Mouse (Mus musculus): ENCODE measurements around the gene Akp3. TPM values are rescaled to one million over a fixed set of nuclear protein-coding genes. Genes with fewer than 3 reads are reported as not detected.

Gene Akp3
- polyA plus RNA-seq, 1 experiment: 0.08 TPM

- no peaks in the 10 kb centered on the region for H3K27me3 ChIP-seq (ENCODE audit: control insufficient read depth, insufficient read depth, insufficient read length)
- no peaks in the 10 kb centered on the region for H3K79me2 ChIP-seq (ENCODE audit: control insufficient read depth, insufficient read depth)
- H3K4me2 ChIP-seq (ENCODE audit: low read depth): no peak overlapping the region
- TF ChIP-seq MAX (IDR thresholded peaks at IDR 0.05; ENCODE audit: low read depth): no peak
- TF ChIP-seq E2F4 (IDR thresholded peaks at IDR 0.05; ENCODE audit: insufficient read depth): no peak
- no peak for TF ChIP-seq CEBPB (IDR thresholded peaks at IDR 0.05; ENCODE audit: insufficient read depth, poor library complexity, severe bottlenecking)
- TF ChIP-seq MYOD1 (IDR thresholded peaks at IDR 0.05; ENCODE audit: control insufficient read depth in 1 of 3, insufficient read length in 2 of 3, low read depth in 2 of 3): no peak
- no peak for TF ChIP-seq SRF (IDR thresholded peaks at IDR 0.05; ENCODE audit: control insufficient read depth, insufficient read length, low read depth)
- TF ChIP-seq REST (IDR thresholded peaks at IDR 0.05; ENCODE audit: insufficient read depth, insufficient read length): no peak
- TF ChIP-seq USF1 (IDR thresholded peaks at IDR 0.05; ENCODE audit: low read depth): no peak
- H3K36me3 ChIP-seq (ENCODE audit: control insufficient read depth, insufficient read depth): no peaks in the 10 kb centered on the region
- H3K4me3 ChIP-seq: no peak overlapping the region
- no peak overlapping the region for H3ac ChIP-seq (ENCODE audit: control insufficient read depth, insufficient read length)
Measured at GRCm38 (mm10) chr1:87108564-87108963, 16.2 kb upstream of the Akp3 start.

- Histone ChIP-seq H3K27me3 (ENCODE audit: control insufficient read depth, insufficient read depth, insufficient read length) (no peaks in the 10 kb centered on the region), H3ac (ENCODE audit: control insufficient read depth, insufficient read length) (no peak overlapping the region), H3K4me3 (no peak overlapping the region), H3K36me3 (ENCODE audit: control insufficient read depth, insufficient read depth) (no peaks in the 10 kb centered on the region), H3K79me2 (ENCODE audit: control insufficient read depth, insufficient read depth) (no peaks in the 10 kb centered on the region), H3K4me2 (ENCODE audit: low read depth) (no peak overlapping the region)
- no peak for TF ChIP-seq E2F4 (IDR thresholded peaks at IDR 0.05; ENCODE audit: insufficient read depth)
- no peak for TF ChIP-seq CEBPB (IDR thresholded peaks at IDR 0.05; ENCODE audit: insufficient read depth, poor library complexity, severe bottlenecking)
- TF ChIP-seq TCF3 (IDR thresholded peaks at IDR 0.05; ENCODE audit: insufficient read length, low read depth): no peak
- TF ChIP-seq TCF12 (IDR thresholded peaks at IDR 0.05; ENCODE audit: insufficient read depth, poor library complexity, severe bottlenecking): no peak
- TF ChIP-seq MYOG (IDR thresholded peaks at IDR 0.05; ENCODE audit: control insufficient read depth in 1 of 3, insufficient read depth in 1 of 3, insufficient read length in 2 of 3, low read depth in 2 of 3): no peak
- TF ChIP-seq SRF (IDR thresholded peaks at IDR 0.05; ENCODE audit: control insufficient read depth, insufficient read length, low read depth): no peak
- TF ChIP-seq REST (IDR thresholded peaks at IDR 0.05; ENCODE audit: insufficient read depth, insufficient read length): no peak
- TF ChIP-seq POLR2AphosphoS2 (IDR thresholded peaks at IDR 0.05; ENCODE audit: insufficient read length, low read depth): no peak
- no peak for TF ChIP-seq MAX (IDR thresholded peaks at IDR 0.05; ENCODE audit: low read depth)
- no peak for TF ChIP-seq POLR2A (IDR thresholded peaks at IDR 0.05; ENCODE audit: insufficient read length, low read depth)
- no peak for TF ChIP-seq USF1 (IDR thresholded peaks at IDR 0.05; ENCODE audit: low read depth)
- TF ChIP-seq MYOD1 (IDR thresholded peaks at IDR 0.05; ENCODE audit: control insufficient read depth in 1 of 3, insufficient read length in 2 of 3, low read depth in 2 of 3): no peak
Measured at GRCm38 (mm10) chr1:87111719-87112354, 12.9 kb upstream of the Akp3 start.

GRCm38 (mm10) chr1:87114784-87115183 lies 10.0 kb upstream of the Akp3 start:
- no peaks in the 10 kb centered on the region for H3K27me3 ChIP-seq (ENCODE audit: control insufficient read depth, insufficient read depth, insufficient read length)
- H3K4me3 ChIP-seq: no peak overlapping the region
- peak overlapping the region; percentile 0 for H3K4me2 ChIP-seq (ENCODE audit: low read depth)
- H3ac ChIP-seq (ENCODE audit: control insufficient read depth, insufficient read length): no peak overlapping the region
- H3K79me2 ChIP-seq (ENCODE audit: control insufficient read depth, insufficient read depth): no peaks in the 10 kb centered on the region
- H3K36me3 ChIP-seq (ENCODE audit: control insufficient read depth, insufficient read depth): no peaks in the 10 kb centered on the region
- TF ChIP-seq MYOG (IDR thresholded peaks at IDR 0.05; ENCODE audit: control insufficient read depth in 1 of 3, insufficient read depth in 1 of 3, insufficient read length in 2 of 3, low read depth in 2 of 3) (no peak), MAX (IDR thresholded peaks at IDR 0.05; ENCODE audit: low read depth) (no peak), REST (IDR thresholded peaks at IDR 0.05; ENCODE audit: insufficient read depth, insufficient read length) (no peak), POLR2A (IDR thresholded peaks at IDR 0.05; ENCODE audit: insufficient read length, low read depth) (no peak), POLR2AphosphoS2 (IDR thresholded peaks at IDR 0.05; ENCODE audit: insufficient read length, low read depth) (no peak), SRF (IDR thresholded peaks at IDR 0.05; ENCODE audit: control insufficient read depth, insufficient read length, low read depth) (no peak), MYOD1 (IDR thresholded peaks at IDR 0.05; ENCODE audit: control insufficient read depth in 1 of 3, insufficient read length in 2 of 3, low read depth in 2 of 3) (no peak), E2F4 (IDR thresholded peaks at IDR 0.05; ENCODE audit: insufficient read depth) (no peak), TCF12 (IDR thresholded peaks at IDR 0.05; ENCODE audit: insufficient read depth, poor library complexity, severe bottlenecking) (no peak), CEBPB (IDR thresholded peaks at IDR 0.05; ENCODE audit: insufficient read depth, poor library complexity, severe bottlenecking) (no peak), USF1 (IDR thresholded peaks at IDR 0.05; ENCODE audit: low read depth) (no peak), TCF3 (IDR thresholded peaks at IDR 0.05; ENCODE audit: insufficient read length, low read depth) (no peak)

DNA sequence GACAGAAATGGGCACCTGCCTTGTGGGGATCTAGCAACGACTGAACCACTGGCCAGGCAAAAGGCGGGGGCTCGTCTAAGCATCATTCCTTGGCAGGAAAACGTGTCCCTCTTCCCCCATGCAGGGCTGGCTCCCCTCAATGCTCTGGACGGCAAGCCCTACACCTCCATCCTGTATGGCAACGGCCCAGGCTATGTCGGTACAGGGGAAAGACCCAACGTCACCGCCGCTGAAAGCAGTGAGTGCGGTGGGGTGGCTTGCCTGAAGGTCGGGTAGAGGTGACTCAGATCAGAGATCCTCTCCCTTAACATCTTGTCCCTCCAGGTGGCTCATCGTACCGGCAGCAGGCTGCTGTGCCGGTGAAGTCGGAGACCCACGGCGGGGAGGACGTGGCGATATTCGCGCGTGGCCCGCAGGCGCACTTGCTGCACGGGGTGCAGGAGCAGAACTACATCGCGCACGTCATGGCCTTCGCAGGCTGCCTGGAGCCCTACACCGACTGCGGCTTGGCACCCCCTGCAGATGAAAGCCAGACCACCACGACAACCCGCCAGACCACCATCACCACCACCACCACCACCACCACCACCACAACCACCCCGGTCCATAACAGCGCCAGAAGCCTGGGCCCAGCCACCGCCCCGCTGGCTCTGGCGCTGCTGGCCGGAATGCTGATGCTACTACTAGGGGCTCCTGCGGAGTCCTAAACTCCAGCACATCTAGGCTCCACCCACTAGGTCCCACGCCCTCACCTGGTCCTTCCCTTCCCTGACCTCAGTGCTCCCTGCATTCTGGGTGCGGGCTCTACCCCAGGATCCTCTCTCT lies 2.6 kb downstream of the Akp3 start:
- Histone ChIP-seq H3K27me3 (ENCODE audit: control insufficient read depth, insufficient read depth, insufficient read length) (peaks cover 17% of the 10 kb centered on the region), H3K79me2 (ENCODE audit: control insufficient read depth, insufficient read depth) (no peaks in the 10 kb centered on the region), H3K36me3 (ENCODE audit: control insufficient read depth, insufficient read depth) (no peaks in the 10 kb centered on the region), H3K4me3 (no peak overlapping the region), H3ac (ENCODE audit: control insufficient read depth, insufficient read length) (no peak overlapping the region), H3K4me2 (ENCODE audit: low read depth) (no peak overlapping the region)
- TF ChIP-seq MAX (IDR thresholded peaks at IDR 0.05; ENCODE audit: low read depth): no peak
- no peak for TF ChIP-seq SRF (IDR thresholded peaks at IDR 0.05; ENCODE audit: control insufficient read depth, insufficient read length, low read depth)
- no peak for TF ChIP-seq E2F4 (IDR thresholded peaks at IDR 0.05; ENCODE audit: insufficient read depth)
- no peak for TF ChIP-seq CEBPB (IDR thresholded peaks at IDR 0.05; ENCODE audit: insufficient read depth, poor library complexity, severe bottlenecking)
- no peak for TF ChIP-seq TCF3 (IDR thresholded peaks at IDR 0.05; ENCODE audit: insufficient read length, low read depth)
- TF ChIP-seq POLR2A (IDR thresholded peaks at IDR 0.05; ENCODE audit: insufficient read length, low read depth): no peak
- TF ChIP-seq MYOG (IDR thresholded peaks at IDR 0.05; ENCODE audit: control insufficient read depth in 1 of 3, insufficient read depth in 1 of 3, insufficient read length in 2 of 3, low read depth in 2 of 3): no peak
- TF ChIP-seq USF1 (IDR thresholded peaks at IDR 0.05; ENCODE audit: low read depth): no peak
- no peak for TF ChIP-seq POLR2AphosphoS2 (IDR thresholded peaks at IDR 0.05; ENCODE audit: insufficient read length, low read depth)
- TF ChIP-seq REST (IDR thresholded peaks at IDR 0.05; ENCODE audit: insufficient read depth, insufficient read length): no peak
- no peak for TF ChIP-seq MYOD1 (IDR thresholded peaks at IDR 0.05; ENCODE audit: control insufficient read depth in 1 of 3, insufficient read length in 2 of 3, low read depth in 2 of 3)
- TF ChIP-seq TCF12 (IDR thresholded peaks at IDR 0.05; ENCODE audit: insufficient read depth, poor library complexity, severe bottlenecking): no peak

Data from myocyte (in vitro differentiated cells).